Mouse (Mus musculus) cortical plate, adult 2 months (tissue): ENCODE data around the gene Pbx1.

ENCODE experiments used
- CTCF ChIP-seq: fragments of 200-500 bp; IDR thresholded peaks from 2 replicates; pipeline ENCODE4 v1.5.1; 2011; ENCODE audit warnings: mild to moderate bottlenecking, control low read depth, low read length; ENCODE audit not compliant: insufficient read depth; ENCODE audit errors: extremely low read depth
- POLR2A ChIP-seq: fragments of 200-500 bp; IDR thresholded peaks from 2 replicates; pipeline ENCODE4 v1.6.1; 2011; ENCODE audit warnings: mild to moderate bottlenecking, low read length, control low read depth; ENCODE audit not compliant: insufficient read depth; ENCODE audit errors: extremely low read depth

DNA sequence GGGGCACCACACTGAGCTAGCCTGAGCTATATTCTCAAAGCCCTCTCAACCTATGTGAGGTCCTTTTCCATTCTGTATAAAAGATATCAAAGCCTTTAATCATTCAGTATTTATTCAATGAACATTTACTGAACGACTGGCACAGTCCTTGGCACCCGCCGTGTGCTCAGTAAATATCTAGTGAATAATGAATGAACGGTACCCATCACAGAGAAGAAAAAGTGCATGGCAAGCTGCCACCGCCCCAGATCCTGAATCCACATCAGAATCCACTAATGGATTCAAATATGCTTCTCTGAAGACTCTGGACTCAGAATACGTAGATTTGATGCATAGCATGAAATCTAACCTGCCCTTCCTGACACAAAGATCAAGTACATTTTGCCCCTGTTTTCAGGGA lies 45.9 kb downstream of the Pbx1 start:
- TF ChIP-seq CTCF (no peak), POLR2A (no peak)
